Mouse (Mus musculus) thymus, postnatal 36 days (tissue): Measurements from ENCODE around the gene Dtl.

Experiments
- DNase-seq, 2 experiments: peaks; one replicate each; pipeline ENCODE4 v3.0.0; 2022; ENCODE audit warnings: mixed read lengths in 2 of 2

Dtl gene

GRCm38 (mm10) chr1:191574871-191575457 lies 380 bp downstream of the Dtl start:
- DNase-seq: peak in 1 of 2 experiments; percentile 71

- no peak for DNase-seq
Observed at GRCm38 (mm10) chr1:191573906-191574639, 1.3 kb downstream of the Dtl start.

- no peak for DNase-seq
Observed at GRCm38 (mm10) chr1:191570415-191570814, 4.9 kb downstream of the Dtl start.

GRCm38 (mm10) chr1:191569625-191570024 lies 5.7 kb downstream of the Dtl start:
- no peak for DNase-seq

- peak; percentile 19 to 29 for DNase-seq
Observed at GRCm38 (mm10) chr1:191567859-191568258, 7.5 kb downstream of the Dtl start.

- no peak for DNase-seq
Observed at GRCm38 (mm10) chr1:191562823-191563365, 12.4 kb downstream of the Dtl start.

- DNase-seq: no peak
Observed at GRCm38 (mm10) chr1:191559779-191560178, 15.6 kb downstream of the Dtl start.

GRCm38 (mm10) chr1:191557109-191557508 lies 18.2 kb downstream of the Dtl start:
- DNase-seq: no peak

GRCm38 (mm10) chr1:191550786-191551185 lies 24.6 kb downstream of the Dtl start:
- DNase-seq: no peak

- DNase-seq: no peak
Observed at GRCm38 (mm10) chr1:191543747-191544146, 31.6 kb downstream of the Dtl start.

- DNase-seq: no peak
Observed at GRCm38 (mm10) chr1:191541619-191542018, 33.7 kb downstream of the Dtl start.

GRCm38 (mm10) chr1:191541014-191541413 lies 34.3 kb downstream of the Dtl start:
- no peak for DNase-seq

- no peak for DNase-seq
Observed at GRCm38 (mm10) chr1:191540300-191540699, 35.0 kb downstream of the Dtl start.

- no peak for DNase-seq
Observed at GRCm38 (mm10) chr1:191534896-191535295, 40.4 kb downstream of the Dtl start.

- no peak for DNase-seq
Observed at GRCm38 (mm10) chr1:191531023-191531422, 44.3 kb downstream of the Dtl start.

GRCm38 (mm10) chr1:191529406-191529805 lies 45.9 kb downstream of the Dtl start:
- no peak for DNase-seq

GRCm38 (mm10) chr1:191527921-191528612 lies 47.3 kb downstream of the Dtl start:
- DNase-seq: peak; percentile 46 to 64

GRCm38 (mm10) chr1:191527089-191527488 lies 48.3 kb downstream of the Dtl start:
- no peak for DNase-seq

GRCm38 (mm10) chr1:191521395-191521794 lies 53.9 kb downstream of the Dtl start:
- no peak for DNase-seq

GRCm38 (mm10) chr1:191520669-191521068 lies 54.7 kb downstream of the Dtl start:
- DNase-seq: no peak

GRCm38 (mm10) chr1:191520194-191520593 lies 55.1 kb downstream of the Dtl start:
- peak; percentile 61 to 75 for DNase-seq

GRCm38 (mm10) chr1:191519329-191520066 lies 55.8 kb downstream of the Dtl start:
- DNase-seq: peak; percentile 48 to 58

- DNase-seq: no peak
Observed at GRCm38 (mm10) chr1:191518911-191519310, 56.4 kb downstream of the Dtl start.
